15 mouse cellular contexts compared by ENCODE assay signal in genomic region chr14:115406596-115406995, GRCm38 (mm10).
DNase-seq lines count a peak whose midpoint lies in the region; ATAC-seq and TF ChIP-seq lines count a peak whose summit lies in the region.
"Had no signal": no experiment of that assay in that cellular context is flagged by ENCODE, and none has a peak within 500 bp of the region (broad histone marks: within the 10 kb centered on the region; RNA-seq: fewer than 3 reads in every experiment).

No protein-coding gene starts in this region.

- no peak for TF ChIP-seq EP300 in heart, adult 2 months (IDR thresholded peaks at IDR 0.05; ENCODE audit: insufficient read depth, low read depth, low read length)

- H3K9ac ChIP-seq in hindbrain, embryonic 14.5 days, result no peak overlapping the region
- no peak overlapping the region for H3K9ac ChIP-seq in midbrain, embryonic 15.5 days
- no peak overlapping the region for H3K9ac ChIP-seq in heart, adult 2 months (ENCODE audit: low read depth, low read length)
- H3K9ac ChIP-seq: embryonic facial prominence, embryonic 12.5 days; lung, embryonic 15.5 days had no signal

- no peaks in the 10 kb centered on the region for H3K36me3 ChIP-seq in hindbrain, embryonic 14.5 days (replicated peaks; ENCODE audit: control insufficient read depth, insufficient read depth)
- no peaks in the 10 kb centered on the region for H3K36me3 ChIP-seq in midbrain, embryonic 15.5 days (replicated peaks)
- no peaks in the 10 kb centered on the region for H3K36me3 ChIP-seq in kidney, adult 2 months (ENCODE audit: control insufficient read depth, insufficient read depth, low read length)
- no peaks in the 10 kb centered on the region for H3K36me3 ChIP-seq in heart, adult 2 months (ENCODE audit: control insufficient read depth, insufficient read depth, low read length)
- H3K36me3 ChIP-seq: embryonic facial prominence, embryonic 12.5 days; heart, embryonic 10.5 days; lung, embryonic 15.5 days had no signal

- ATAC-seq in hindbrain, embryonic 14.5 days (ENCODE audit: low FRiP score), result peak; percentile 73
- peak; percentile 66 for ATAC-seq in midbrain, embryonic 15.5 days (replicated peaks)

- no peak overlapping the region for H3K27ac ChIP-seq in hindbrain, embryonic 14.5 days
- no peak overlapping the region for H3K27ac ChIP-seq in midbrain, embryonic 15.5 days
- no peak overlapping the region for H3K27ac ChIP-seq in kidney, adult 2 months (ENCODE audit: insufficient read depth, low read depth, low read length)
- H3K27ac ChIP-seq in heart, adult 2 months, result no peak overlapping the region
- H3K27ac ChIP-seq: embryonic facial prominence, embryonic 12.5 days; heart, embryonic 10.5 days; left cerebral cortex, adult 2 months; lung, embryonic 15.5 days had no signal

- no peaks in the 10 kb centered on the region for H3K4me1 ChIP-seq in hindbrain, embryonic 14.5 days (replicated peaks; ENCODE audit: control insufficient read depth, insufficient read depth, low read length)
- H3K4me1 ChIP-seq in midbrain, embryonic 15.5 days, result no peaks in the 10 kb centered on the region
- H3K4me1 ChIP-seq in kidney, adult 2 months (ENCODE audit: control insufficient read depth, insufficient read depth, low read length), result peaks cover 8% of the 10 kb centered on the region; the same call in 1 of the 2 replicates
- no peaks in the 10 kb centered on the region for H3K4me1 ChIP-seq in lung, adult 2 months (ENCODE audit: control insufficient read depth, insufficient read depth, low read length)
- no peaks in the 10 kb centered on the region for H3K4me1 ChIP-seq in heart, adult 2 months (ENCODE audit: control insufficient read depth, insufficient read depth, low read length)
- H3K4me1 ChIP-seq: heart, embryonic 10.5 days; lung, embryonic 15.5 days had no signal

- no peak for TF ChIP-seq POLR2A in brain, embryonic 14.5 days (IDR thresholded peaks at IDR 0.05; ENCODE audit: borderline replicate concordance, extremely low read depth, insufficient read depth, insufficient read length, poor library complexity, severe bottlenecking)
- no peak for TF ChIP-seq POLR2A in kidney, adult 2 months (IDR thresholded peaks at IDR 0.05; ENCODE audit: low read depth, low read length)
- TF ChIP-seq POLR2A in lung, adult 2 months (IDR thresholded peaks at IDR 0.05; ENCODE audit: borderline replicate concordance, extremely low read depth, low read depth, low read length), result no peak
- TF ChIP-seq POLR2A in heart, adult 2 months (IDR thresholded peaks at IDR 0.05; ENCODE audit: insufficient read depth, low read depth, low read length), result no peak

- WGBS in hindbrain, embryonic 14.5 days, result 27% methylated on average over 5 of the region's 5 CpGs
- WGBS in midbrain, embryonic 15.5 days, result 40% methylated on average over 5 of the region's 5 CpGs
- WGBS in kidney, adult 2 months, result 77% methylated on average over 5 of the region's 5 CpGs
- WGBS in lung, adult 2 months, result 63% methylated on average over 5 of the region's 5 CpGs
- 58% methylated on average over 5 of the region's 5 CpGs for WGBS in heart, adult 2 months

- H3K79me2 ChIP-seq in heart, adult 2 months (replicated peaks; ENCODE audit: control insufficient read depth, insufficient read depth, low read length), result no peaks in the 10 kb centered on the region

- H3K4me3 ChIP-seq in hindbrain, embryonic 14.5 days (replicated peaks; ENCODE audit: low read length), result no peak overlapping the region
- H3K4me3 ChIP-seq in midbrain, embryonic 15.5 days, result no peak overlapping the region
- no peak overlapping the region for H3K4me3 ChIP-seq in kidney, adult 2 months (ENCODE audit: insufficient read depth, low read depth, low read length)
- H3K4me3 ChIP-seq in lung, adult 2 months (replicated peaks; ENCODE audit: extremely low read depth, low read depth, low read length), result no peak overlapping the region
- no peak overlapping the region for H3K4me3 ChIP-seq in heart, adult 2 months
- H3K4me3 ChIP-seq: embryonic facial prominence, embryonic 12.5 days; heart, embryonic 10.5 days; left cerebral cortex, adult 2 months; lung, embryonic 15.5 days had no signal

- H3K27me3 ChIP-seq in hindbrain, embryonic 14.5 days (ENCODE audit: control insufficient read depth, insufficient read depth, low read length), result no peaks in the 10 kb centered on the region
- no peaks in the 10 kb centered on the region; the same call in 1 of the 2 replicates for H3K27me3 ChIP-seq in midbrain, embryonic 15.5 days (replicated peaks)
- no peaks in the 10 kb centered on the region for H3K27me3 ChIP-seq in kidney, adult 2 months (replicated peaks; ENCODE audit: control insufficient read depth, insufficient read depth, low read length)
- no peaks in the 10 kb centered on the region for H3K27me3 ChIP-seq in heart, adult 2 months (ENCODE audit: control insufficient read depth, insufficient read depth, low read length)
- H3K27me3 ChIP-seq: embryonic facial prominence, embryonic 12.5 days; lung, embryonic 15.5 days had no signal

- intact Hi-C loops in heart, adult 2 months (cut with DNase I), result no loop called here

- peak; percentile 4 to 6 for DNase-seq in cerebellum, postnatal 14 days
- no peak for DNase-seq in cerebellum, adult 11-12 months
- DNase-seq in brain, embryonic 14.5 days (ENCODE audit: low read depth), result peak; percentile 88
- peak; percentile 61 for DNase-seq in hindbrain, embryonic 14.5 days (ENCODE audit: low spot score)
- DNase-seq in kidney, adult 2 months, result no peak
- DNase-seq in lung, adult 2 months, result no peak
- no peak for DNase-seq in heart, adult 2 months
- DNase-seq: cerebellum, adult 18-20 months; heart, postnatal 36 days; kidney, adult 9 months had no signal

- H3K4me2 ChIP-seq in hindbrain, embryonic 14.5 days (replicated peaks), result no peak overlapping the region
- no peak overlapping the region for H3K4me2 ChIP-seq in midbrain, embryonic 15.5 days
- H3K4me2 ChIP-seq: embryonic facial prominence, embryonic 12.5 days; lung, embryonic 15.5 days had no signal

- no peak for TF ChIP-seq CTCF in brain, embryonic 14.5 days (IDR thresholded peaks at IDR 0.05; ENCODE audit: borderline replicate concordance, extremely low read depth, insufficient read depth, insufficient read length)
- TF ChIP-seq CTCF in kidney, adult 2 months (conservative IDR thresholded peaks at IDR 0.05; ENCODE audit: insufficient read depth, insufficient read length, low read depth, low read length), result no peak
- no peak for TF ChIP-seq CTCF in lung, adult 2 months (IDR thresholded peaks at IDR 0.05; ENCODE audit: insufficient read depth, low read length)
- TF ChIP-seq CTCF in heart, adult 2 months (IDR thresholded peaks at IDR 0.05), result no peak

- no peaks in the 10 kb centered on the region for H3K9me3 ChIP-seq in hindbrain, embryonic 14.5 days (ENCODE audit: control insufficient read depth, low read length)
- no peaks in the 10 kb centered on the region for H3K9me3 ChIP-seq in midbrain, embryonic 15.5 days
- H3K9me3 ChIP-seq: embryonic facial prominence, embryonic 12.5 days; heart, embryonic 10.5 days; lung, embryonic 15.5 days had no signal

Comparison
In these comparisons a context has a peak if more than half of its experiments do, and no peak if none do; other contexts are left out.
1. DNase-seq: peak in cerebellum, postnatal 14 days (2 of 2), brain, embryonic 14.5 days (single experiment) and hindbrain, embryonic 14.5 days (single experiment); none in cerebellum, adult 11-12 months (single experiment), kidney, adult 2 months (single experiment), lung, adult 2 months (single experiment) and heart, adult 2 months (0 of 2).